Mouse (Mus musculus) ovary, adult 10 weeks (tissue): ENCODE data around the gene Kdm6a. TPM values are rescaled to one million over a fixed set of nuclear protein-coding genes. Genes with fewer than 3 reads are reported as not detected.

ENCODE experiments used
- polyA plus RNA-seq: library from polyadenylated mRNA; stranded (reverse); fragments of 350-450 nt; fragmentation: Illumina TruSeq; extraction: RNeasy Lipid Tissue Mini Kit (QIAGEN cat#74804); gene quantifications from one replicate; pipeline ENCODE4 v1.2.3, GENCODE M21; 2014

The Kdm6a gene
- 128 TPM for polyA plus RNA-seq

DNA sequence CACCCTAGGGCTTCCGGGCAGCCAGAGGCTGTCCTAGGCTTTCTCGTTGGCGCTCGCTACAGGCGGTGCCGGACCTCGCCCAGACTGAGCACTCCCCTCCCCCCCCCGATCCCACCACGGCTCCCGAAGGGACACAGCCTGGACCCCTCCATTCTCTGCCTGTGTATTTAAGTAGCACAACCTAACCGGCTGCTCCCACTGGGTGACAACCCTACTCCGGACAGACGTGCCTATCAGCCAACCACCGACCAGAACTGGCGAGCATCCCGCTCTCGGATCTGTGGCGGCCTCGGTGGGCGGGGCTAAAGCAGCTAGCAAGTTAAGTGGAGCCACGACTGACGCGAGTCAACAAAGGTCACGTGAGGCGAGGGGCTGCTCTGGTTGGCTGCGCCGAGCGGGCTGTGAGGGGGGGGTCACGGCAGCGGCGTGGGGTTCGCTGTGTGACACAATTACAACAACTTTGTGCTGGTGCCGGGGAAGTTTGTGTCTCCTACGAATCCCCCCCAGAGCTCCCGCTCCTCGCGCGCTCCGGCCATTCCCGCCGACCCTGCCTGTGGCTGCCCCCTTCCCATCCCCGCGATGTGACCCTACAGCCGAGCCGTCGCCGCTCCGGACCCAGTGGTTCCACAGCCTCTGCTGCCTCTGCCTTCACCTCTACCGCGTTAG is at the start of gene Kdm6a:
TSS of gene Kdm6a (plus strand) at position 384 of the 666 bp plus-strand sequence.

DNA sequence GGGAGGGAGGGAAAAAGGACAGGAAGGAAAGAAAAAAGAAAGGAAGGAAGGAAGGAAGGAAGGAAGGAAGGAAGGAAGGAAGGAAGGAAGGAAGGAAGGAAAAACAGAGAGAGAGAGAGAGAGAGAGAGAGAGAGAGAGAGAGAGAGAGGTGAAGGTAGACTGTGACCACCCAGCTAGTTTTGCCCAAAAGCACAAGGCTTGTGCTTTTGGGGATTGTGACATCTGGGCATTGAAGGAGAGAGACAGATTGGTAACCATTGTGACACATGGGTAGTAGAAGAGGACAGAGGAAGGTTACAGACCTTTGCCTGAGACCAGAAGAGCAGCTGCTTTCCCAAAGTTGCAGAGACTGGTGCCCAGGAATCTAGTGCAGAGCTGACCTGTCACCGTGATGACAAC is 16.8 kb upstream of the Kdm6a start, which contains the start of gene Dusp21:
TSS of gene Dusp21 (plus strand) at position 301 of the 400 bp plus-strand sequence.

Other genes with a start within 250 kb of the Kdm6a start
- not detected for gene Dusp21, start 16.7 kb upstream of the Kdm6a start, polyA plus RNA-seq